Mouse (Mus musculus) neural tube, embryonic 13.5 days (tissue): ENCODE results near the gene Slc6a6. TPM values are rescaled to one million over a fixed set of nuclear protein-coding genes. Genes with fewer than 3 reads are reported as not detected.

Source experiments
- ATAC-seq: fragments of 200-750 bp; cut with Nextera tagmentation; 2 replicates; pipeline ENCODE4 v1.8.0; 2017; ENCODE audit warnings: low read depth, mild to moderate bottlenecking, moderate TSS enrichment, moderate library complexity
- H3K27ac ChIP-seq: fragments of 300-500 bp; sonication (generic); replicated peaks from 2 replicates; pipeline ENCODE4 v1.5.1; 2015; ENCODE audit warnings: moderate library complexity, mild to moderate bottlenecking, inconsistent platforms
- H3K27me3 ChIP-seq: fragments of 300-500 bp; sonication (generic); 2 replicates; pipeline ENCODE4 v1.6.1; 2015; ENCODE audit warnings: mild to moderate bottlenecking, inconsistent platforms
- H3K36me3 ChIP-seq: fragments of 300-500 bp; sonication (generic); 2 replicates; pipeline ENCODE4 v1.6.1; 2015; ENCODE audit warnings: mild to moderate bottlenecking, inconsistent platforms
- H3K4me1 ChIP-seq: fragments of 300-500 bp; sonication (generic); replicated peaks from 2 replicates; pipeline ENCODE4 v1.6.1; 2015; ENCODE audit warnings: inconsistent platforms
- H3K4me2 ChIP-seq: fragments of 300-500 bp; sonication (generic); 2 replicates; pipeline ENCODE4 v1.6.1; 2015; ENCODE audit warnings: inconsistent platforms, mild to moderate bottlenecking, moderate library complexity
- H3K4me3 ChIP-seq: fragments of 300-500 bp; sonication (generic); 2 replicates; pipeline ENCODE4 v1.5.1; 2015; ENCODE audit warnings: mild to moderate bottlenecking, inconsistent platforms
- H3K9ac ChIP-seq: fragments of 300-500 bp; sonication (generic); 2 replicates; pipeline ENCODE4 v1.6.1; 2015; ENCODE audit warnings: moderate library complexity, mild to moderate bottlenecking, inconsistent platforms
- H3K9me3 ChIP-seq: fragments of 300-500 bp; sonication (generic); 2 replicates; pipeline ENCODE4 v1.6.1; 2016; ENCODE audit warnings: inconsistent platforms
- WGBS: fragments of 180-500 bp; shearing (Covaris S2); methylation state at CpG from one replicate; pipeline ENCODE4 v1.1.7; 2015; 5-methylcytosine and 5-hydroxymethylcytosine counted together
- polyA plus RNA-seq: library from polyadenylated mRNA; unstranded; fragments of >200 nt; fragmentation: Nextera tagmentation; extraction: Ambion mirVana; gene quantifications from 2 replicates; pipeline ENCODE4 v1.2.1, GENCODE M21; 2015

Gene Slc6a6
- polyA plus RNA-seq, 1 experiment from 2014 or later, result 70.0 TPM

DNA sequence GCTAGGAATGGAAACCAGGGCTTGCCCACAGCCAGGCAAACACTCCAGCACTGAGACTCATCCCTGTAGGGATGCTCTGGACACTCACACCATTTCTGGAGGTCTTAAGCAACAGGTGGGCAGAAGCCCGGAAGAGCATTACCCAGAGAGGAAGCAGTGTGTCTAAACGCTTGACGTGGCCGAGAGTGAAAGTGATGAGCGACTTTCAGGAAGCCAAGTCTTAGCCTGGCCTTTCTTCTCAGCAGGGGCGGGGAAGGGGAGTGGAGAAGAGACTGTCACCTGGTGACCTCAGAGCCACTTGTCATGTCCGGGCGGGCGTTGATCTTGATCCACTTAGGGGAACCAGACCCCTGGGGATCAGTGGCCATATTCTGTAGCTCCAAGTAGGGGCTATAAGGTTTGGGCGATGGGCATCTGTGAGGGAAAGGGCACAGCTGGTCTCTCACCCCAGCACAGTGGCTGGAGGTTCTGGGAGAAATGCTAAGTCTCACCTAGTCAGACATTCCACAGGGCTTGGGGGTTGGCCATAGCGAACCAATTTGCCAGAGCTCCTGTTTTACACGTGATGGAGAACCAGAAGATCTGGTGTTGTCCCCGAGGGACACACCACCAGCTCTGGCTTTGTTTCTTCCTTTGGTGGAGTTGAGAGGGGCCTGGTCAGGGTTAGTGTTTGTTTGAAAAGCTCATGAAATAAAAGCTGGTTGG is 22.4 kb downstream of the Slc6a6 start:
- Histone ChIP-seq H3K9me3 (no peaks in the 10 kb centered on the region), H3K36me3 (peaks cover 63% of the 10 kb centered on the region), H3K9ac (no peak overlapping the region), H3K4me3 (no peak overlapping the region), H3K4me2 (no peak overlapping the region), H3K27ac (no peak overlapping the region), H3K27me3 (no peaks in the 10 kb centered on the region), H3K4me1 (peaks cover 37% of the 10 kb centered on the region)
- 75% methylated on average over 13 of the region's 13 CpGs for WGBS
- no peak for ATAC-seq

GRCm38 (mm10) chr6:91707276-91707885 is 23.5 kb downstream of the Slc6a6 start:
- no peak overlapping the region for H3K4me3 ChIP-seq
- no peak overlapping the region for H3K4me2 ChIP-seq
- H3K27ac ChIP-seq, result peak overlapping the region; percentile 86
- H3K36me3 ChIP-seq, result peaks cover 63% of the 10 kb centered on the region
- H3K9me3 ChIP-seq, result no peaks in the 10 kb centered on the region
- no peak; the same call in 1 of the 2 replicates for ATAC-seq
- 75% methylated on average over 8 of the region's 8 CpGs for WGBS
- H3K9ac ChIP-seq, result no peak overlapping the region
- peaks cover 46% of the 10 kb centered on the region for H3K4me1 ChIP-seq
- H3K27me3 ChIP-seq, result no peaks in the 10 kb centered on the region

DNA sequence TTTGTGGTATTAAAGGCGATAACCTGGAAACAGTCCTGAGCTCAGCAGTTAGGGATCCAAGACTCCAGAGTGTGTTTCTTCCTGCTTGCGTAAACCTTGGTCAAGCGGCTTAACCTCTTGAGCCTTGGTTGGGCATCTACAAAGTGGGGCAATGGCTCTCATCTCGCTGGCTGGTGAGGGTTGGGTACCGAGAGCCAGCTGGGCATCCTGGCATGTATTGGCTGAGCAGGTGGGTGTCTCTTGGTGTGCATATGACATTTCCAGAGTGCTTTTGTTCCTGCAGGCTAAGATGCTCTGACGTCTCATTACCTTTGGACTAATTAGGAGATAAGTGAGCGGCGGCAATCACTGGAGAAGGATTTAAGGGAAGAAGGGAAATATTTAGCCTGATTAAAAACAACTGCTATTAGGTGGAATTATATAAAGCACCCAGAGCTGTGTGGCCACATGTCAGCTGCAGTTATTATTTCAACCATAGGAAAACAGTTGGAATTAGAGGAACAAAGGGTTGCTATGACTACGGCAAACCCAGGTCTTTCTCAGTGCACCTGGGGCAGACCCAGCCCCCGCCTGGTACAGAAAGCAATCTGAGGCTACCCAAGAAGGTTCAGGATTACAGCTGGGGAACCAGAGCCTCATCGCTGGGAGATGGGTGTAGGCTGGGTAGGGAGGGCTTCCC is 24.2 kb downstream of the Slc6a6 start:
- Histone ChIP-seq H3K4me2 (no peak overlapping the region), H3K9ac (no peak overlapping the region), H3K27me3 (no peaks in the 10 kb centered on the region), H3K4me3 (no peak overlapping the region), H3K36me3 (peaks cover 58% of the 10 kb centered on the region), H3K4me1 (peaks cover 52% of the 10 kb centered on the region), H3K9me3 (no peaks in the 10 kb centered on the region), H3K27ac (peak overlapping the region; percentile 86)
- peak; percentile 44; the same call in 1 of the 2 replicates for ATAC-seq
- 75% methylated on average over 11 of the region's 11 CpGs for WGBS

GRCm38 (mm10) chr6:91708919-91709318 is 25.1 kb downstream of the Slc6a6 start:
- H3K9ac ChIP-seq, result no peak overlapping the region
- H3K36me3 ChIP-seq, result peaks cover 49% of the 10 kb centered on the region
- no peaks in the 10 kb centered on the region for H3K9me3 ChIP-seq
- no peak overlapping the region for H3K4me2 ChIP-seq
- no peak for ATAC-seq
- WGBS, result 93% methylated on average over 2 of the region's 2 CpGs
- H3K4me1 ChIP-seq, result peaks cover 61% of the 10 kb centered on the region
- no peaks in the 10 kb centered on the region for H3K27me3 ChIP-seq
- H3K27ac ChIP-seq, result peak overlapping the region; percentile 86
- H3K4me3 ChIP-seq, result no peak overlapping the region

GRCm38 (mm10) chr6:91710345-91710930 is 26.6 kb downstream of the Slc6a6 start:
- Histone ChIP-seq H3K4me3 (no peak overlapping the region), H3K4me1 (peaks cover 67% of the 10 kb centered on the region), H3K27ac (peak overlapping the region; percentile 28; the same call in 1 of the 2 replicates), H3K27me3 (no peaks in the 10 kb centered on the region), H3K36me3 (peaks cover 35% of the 10 kb centered on the region), H3K9me3 (no peaks in the 10 kb centered on the region), H3K4me2 (no peak overlapping the region), H3K9ac (no peak overlapping the region)
- ATAC-seq, result no peak
- 43% methylated on average over 6 of the region's 6 CpGs for WGBS

DNA sequence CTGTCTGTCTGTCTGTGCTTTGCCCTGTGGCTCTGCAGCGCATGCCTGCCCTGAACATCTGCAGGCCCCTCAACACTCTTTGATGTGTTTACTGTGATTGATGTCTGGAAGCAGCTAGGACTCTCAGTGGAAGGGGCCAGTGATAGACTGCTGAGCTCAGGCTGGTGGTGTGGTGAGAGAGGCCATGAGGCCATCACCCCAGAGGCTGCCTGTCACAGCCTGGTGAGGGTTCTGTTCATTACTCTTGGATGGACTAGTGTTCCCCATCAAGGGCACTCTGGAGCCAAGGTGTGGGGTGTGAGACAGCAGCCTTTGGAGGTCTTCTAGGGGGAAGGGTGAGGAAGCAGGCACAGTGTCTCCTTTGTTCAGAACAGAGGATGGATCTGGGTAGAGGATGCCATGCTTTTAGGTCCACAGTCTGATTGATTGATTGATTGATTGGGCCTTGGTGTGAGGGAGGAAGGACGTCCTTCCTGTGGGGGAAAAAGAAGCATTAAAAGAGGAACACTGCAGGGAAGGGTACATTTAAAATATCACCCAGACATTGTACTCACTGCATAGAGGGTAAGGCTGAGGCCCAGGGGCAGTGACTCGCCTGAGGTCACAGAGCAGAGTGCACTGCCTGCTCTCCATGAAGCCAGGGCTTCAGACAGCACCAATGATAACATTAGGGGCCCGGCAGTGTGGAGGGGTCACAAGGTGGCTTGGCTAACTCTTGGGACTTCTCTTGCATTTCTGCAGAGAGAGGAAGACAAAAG is 28.4 kb downstream of the Slc6a6 start:
- 21% methylated on average over 4 of the region's 4 CpGs for WGBS

DNA sequence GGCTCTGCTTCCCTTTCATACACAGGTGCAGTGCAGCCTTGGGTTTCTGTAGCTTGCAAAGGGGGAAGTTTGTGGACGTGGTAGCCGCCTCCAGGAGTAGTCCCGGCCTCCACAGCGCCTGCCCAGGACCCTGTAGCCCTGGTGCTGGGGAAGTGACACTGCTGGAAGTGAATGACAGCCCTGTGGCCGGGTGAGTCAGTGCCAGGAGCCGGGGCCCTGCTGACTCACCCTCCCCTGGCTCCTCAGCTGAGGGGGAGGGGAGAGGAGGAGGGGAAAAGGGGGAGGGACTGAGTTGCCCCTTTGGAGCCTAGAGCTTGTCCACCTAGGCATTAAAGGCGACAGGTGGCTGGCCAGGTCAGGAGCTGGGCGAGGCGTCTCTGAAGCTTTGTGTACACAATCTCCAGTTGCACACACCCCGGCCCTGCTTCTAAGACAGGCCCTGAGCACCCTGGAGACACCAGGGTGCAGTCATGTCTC is 29.0 kb downstream of the Slc6a6 start:
- H3K9ac ChIP-seq, result peak overlapping the region; percentile 54
- no peak overlapping the region for H3K4me2 ChIP-seq
- H3K9me3 ChIP-seq, result no peaks in the 10 kb centered on the region
- H3K4me1 ChIP-seq, result peaks cover 53% of the 10 kb centered on the region
- H3K27ac ChIP-seq, result peak overlapping the region; percentile 69
- no peaks in the 10 kb centered on the region for H3K27me3 ChIP-seq
- peaks cover 23% of the 10 kb centered on the region for H3K36me3 ChIP-seq
- WGBS, result 9% methylated on average over 10 of the region's 10 CpGs
- ATAC-seq, result peak; percentile 37; the same call in 1 of the 2 replicates
- no peak overlapping the region for H3K4me3 ChIP-seq

More for the DNA sequence above, 28.4 kb downstream of the Slc6a6 start:
- Histone ChIP-seq H3K4me3 (no peak overlapping the region), H3K4me1 (peaks cover 56% of the 10 kb centered on the region), H3K9me3 (no peaks in the 10 kb centered on the region), H3K4me2 (no peak overlapping the region), H3K9ac (peak overlapping the region; percentile 54), H3K27me3 (no peaks in the 10 kb centered on the region), H3K36me3 (peaks cover 24% of the 10 kb centered on the region), H3K27ac (peak overlapping the region; percentile 69)
- 0 out of 2 replicates have a peak, but pooled peaks have one; percentile 2 for ATAC-seq

GRCm38 (mm10) chr6:91713370-91713896 is 29.6 kb downstream of the Slc6a6 start:
- peaks cover 53% of the 10 kb centered on the region for H3K4me1 ChIP-seq
- peak overlapping the region; percentile 69 for H3K27ac ChIP-seq
- H3K4me3 ChIP-seq, result no peak overlapping the region
- H3K36me3 ChIP-seq, result peaks cover 18% of the 10 kb centered on the region
- H3K9ac ChIP-seq, result peak overlapping the region; percentile 54; the same call in 1 of the 2 replicates
- no peak for ATAC-seq
- no peak overlapping the region for H3K4me2 ChIP-seq
- H3K9me3 ChIP-seq, result no peaks in the 10 kb centered on the region
- WGBS, result 5% methylated on average over 5 of the region's 5 CpGs
- H3K27me3 ChIP-seq, result no peaks in the 10 kb centered on the region

DNA sequence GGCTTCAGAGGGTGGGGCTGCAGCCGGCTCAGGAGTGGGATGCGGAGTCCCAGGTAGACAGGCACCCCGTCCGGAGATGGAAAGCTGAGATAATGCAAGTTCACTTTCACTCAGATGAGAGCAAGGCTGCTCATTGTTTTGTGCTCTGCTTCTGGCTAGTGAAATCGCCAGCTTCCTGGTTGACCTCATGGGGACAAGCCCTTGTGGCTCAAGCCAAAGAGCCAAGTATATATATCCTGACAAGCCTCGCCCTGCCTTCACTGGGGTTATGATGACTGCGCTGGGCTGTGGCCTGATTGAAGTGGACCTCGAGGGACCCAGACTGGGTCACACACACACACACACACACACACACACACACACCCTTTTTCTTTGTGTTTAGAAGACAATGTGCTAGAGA is 31.2 kb downstream of the Slc6a6 start:
- Histone ChIP-seq H3K4me3 (no peak overlapping the region), H3K36me3 (peaks cover 12% of the 10 kb centered on the region), H3K9ac (no peak overlapping the region), H3K27ac (peak overlapping the region; percentile 54), H3K9me3 (no peaks in the 10 kb centered on the region), H3K27me3 (no peaks in the 10 kb centered on the region), H3K4me1 (peaks cover 58% of the 10 kb centered on the region), H3K4me2 (no peak overlapping the region)
- no peak for ATAC-seq
- WGBS, result 77% methylated on average over 8 of the region's 8 CpGs

DNA sequence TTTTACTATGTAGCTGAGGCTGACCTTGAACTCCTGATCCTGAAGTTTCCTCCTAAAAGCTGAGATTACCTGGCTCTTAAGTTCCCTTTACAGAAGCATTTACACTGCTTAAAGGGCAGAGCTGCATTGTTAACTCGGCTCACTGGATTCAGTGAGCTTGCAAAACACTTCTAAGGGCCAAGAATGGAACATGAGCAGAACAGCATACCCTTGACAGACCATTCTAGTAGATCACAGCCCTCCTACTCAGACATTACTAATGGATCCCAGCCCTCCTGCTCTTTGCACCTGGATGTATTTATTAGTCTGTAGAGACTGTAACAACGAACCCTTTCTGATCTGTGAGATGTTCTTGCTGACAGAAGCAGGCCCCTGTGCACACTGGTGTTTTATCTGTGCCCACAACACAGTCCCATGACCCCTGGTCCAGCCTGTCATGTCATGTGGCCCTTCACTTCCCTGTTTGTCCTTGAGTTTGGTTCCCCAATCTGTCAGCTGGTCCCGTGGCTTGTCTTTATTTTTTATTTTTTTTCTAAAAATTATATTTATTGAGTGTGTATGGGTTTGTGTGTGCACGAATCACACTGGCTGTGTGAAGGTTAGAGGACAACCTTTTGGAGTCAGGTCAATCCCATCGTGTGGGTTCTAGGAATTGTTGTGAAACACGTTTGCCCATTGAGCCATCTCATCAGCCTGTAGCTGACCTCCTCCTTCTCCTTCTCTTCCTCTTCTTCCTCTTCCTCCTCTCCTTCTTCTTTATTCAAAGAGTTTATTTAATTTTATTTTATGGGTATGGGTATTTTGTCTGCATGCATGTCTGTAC is 32.3 kb downstream of the Slc6a6 start:
- ATAC-seq, result no peak
- no peak overlapping the region for H3K4me2 ChIP-seq
- no peak overlapping the region for H3K4me3 ChIP-seq
- no peaks in the 10 kb centered on the region for H3K27me3 ChIP-seq
- no peaks in the 10 kb centered on the region for H3K9me3 ChIP-seq
- 79% methylated on average over 6 of the region's 6 CpGs for WGBS
- no peak overlapping the region for H3K27ac ChIP-seq
- peaks cover 11% of the 10 kb centered on the region for H3K36me3 ChIP-seq
- no peak overlapping the region for H3K9ac ChIP-seq
- H3K4me1 ChIP-seq, result peaks cover 66% of the 10 kb centered on the region
